Mouse (Mus musculus) liver, embryonic 16.5 days (tissue): ENCODE results near the gene Fmnl3. TPM values are rescaled to one million over a fixed set of nuclear protein-coding genes. Genes with fewer than 3 reads are reported as not detected.

Source experiments
- polyA plus RNA-seq: library from polyadenylated mRNA; unstranded; fragments of >200 nt; fragmentation: Nextera tagmentation; extraction: Ambion mirVana; gene quantifications from 2 replicates; pipeline ENCODE4 v1.2.1, GENCODE M21; 2015

Gene Fmnl3
- polyA plus RNA-seq, 1 experiment from 2014 or later: 2.9 TPM

Other genes with a start within 250 kb of the Fmnl3 start
- gene Spats2, start 244.6 kb downstream of the Fmnl3 start, polyA plus RNA-seq: 5.5 and 6.0 TPM in 2 replicates
- 0.05 and 0.12 TPM in 2 replicates for gene Kcnh3, start 145.6 kb downstream of the Fmnl3 start, polyA plus RNA-seq
- 35.8 and 38.4 TPM in 2 replicates for gene Mcrs1, start 118.5 kb downstream of the Fmnl3 start, polyA plus RNA-seq
- gene Prpf40b, start 75.4 kb downstream of the Fmnl3 start, polyA plus RNA-seq: 6.5 and 8.0 TPM in 2 replicates
- 0.04 TPM in 1 of 2 replicates, not detected in the other for gene Fam186b, start 74.6 kb downstream of the Fmnl3 start, polyA plus RNA-seq
- gene Tmbim6, start 22.4 kb upstream of the Fmnl3 start, polyA plus RNA-seq: 309 and 359 TPM in 2 replicates
- 0.57 and 0.92 TPM in 2 replicates for gene Nckap5l, start 87.3 kb upstream of the Fmnl3 start, polyA plus RNA-seq
- gene Bcdin3d, start 104.2 kb upstream of the Fmnl3 start, polyA plus RNA-seq: 4.7 and 5.0 TPM in 2 replicates
- 0.02 TPM in 1 of 2 replicates, not detected in the other for gene Faim2, start 157.7 kb upstream of the Fmnl3 start, polyA plus RNA-seq
- gene Aqp2, start 208.6 kb upstream of the Fmnl3 start, polyA plus RNA-seq: not detected in 2 replicates
- 0.07 TPM in 1 of 2 replicates, not detected in the other for gene Aqp5, start 220.3 kb upstream of the Fmnl3 start, polyA plus RNA-seq
- not detected in 2 replicates for gene Aqp6, start 230.9 kb upstream of the Fmnl3 start, polyA plus RNA-seq